Mouse (Mus musculus) liver, postnatal 0 days (tissue): ENCODE data around the gene Trim60. TPM values are rescaled to one million over a fixed set of nuclear protein-coding genes. Genes with fewer than 3 reads are reported as not detected.

Experiments
- ATAC-seq: fragments of 200-750 bp; cut with Nextera tagmentation; 2 replicates; pipeline ENCODE4 v1.8.0; 2017; ENCODE audit warnings: mild to moderate bottlenecking, moderate library complexity
- DNase-seq: peaks from one replicate; pipeline ENCODE4 v3.0.0-alpha.2; 2016
- H3K27ac ChIP-seq: fragments of 300-500 bp; sonication (generic); 2 replicates; pipeline ENCODE4 v1.5.1; 2014; ENCODE audit warnings: antibody characterized with exemption, moderate library complexity, mild to moderate bottlenecking, low read depth
- H3K27me3 ChIP-seq: fragments of 300-500 bp; sonication (generic); 2 replicates; pipeline ENCODE4 v1.6.1; 2014; ENCODE audit warnings: low read length, control low read depth, mixed read lengths; ENCODE audit not compliant: insufficient read depth
- H3K36me3 ChIP-seq: fragments of 300-500 bp; sonication (generic); replicated peaks from 2 replicates; pipeline ENCODE4 v1.6.1; 2014; ENCODE audit warnings: mild to moderate bottlenecking, control low read depth, low read length, moderate library complexity, mixed read lengths; ENCODE audit not compliant: insufficient read depth
- H3K4me1 ChIP-seq: fragments of 300-500 bp; sonication (generic); 2 replicates; pipeline ENCODE4 v1.6.1; 2014; ENCODE audit warnings: antibody characterized with exemption, mild to moderate bottlenecking, control low read depth; ENCODE audit not compliant: insufficient read depth
- H3K4me2 ChIP-seq: fragments of 300-500 bp; sonication (generic); 2 replicates; pipeline ENCODE4 v1.6.1; 2014; ENCODE audit warnings: low read depth, mild to moderate bottlenecking, low read length, moderate library complexity, mixed read lengths
- H3K4me3 ChIP-seq: fragments of 300-500 bp; sonication (generic); 2 replicates; pipeline ENCODE4 v1.5.1; 2014; ENCODE audit warnings: low read depth, low read length
- H3K9ac ChIP-seq: fragments of 300-500 bp; sonication (generic); replicated peaks from 2 replicates; pipeline ENCODE4 v1.6.1; 2014; ENCODE audit warnings: mild to moderate bottlenecking, moderate library complexity
- H3K9me3 ChIP-seq: fragments of 300-500 bp; sonication (generic); 2 replicates; pipeline ENCODE4 v1.6.1; 2016; ENCODE audit warnings: mild to moderate bottlenecking, control low read depth, low read length, mixed read lengths
- CTCF ChIP-seq: sonication (generic); IDR thresholded peaks from 2 replicates; pipeline ENCODE4 v1.5.1; 2016; ENCODE audit warnings: antibody characterized with exemption, low read depth
- EP300 ChIP-seq: IDR thresholded peaks from 2 replicates; pipeline ENCODE4 v1.6.1; 2016; ENCODE audit warnings: antibody characterized with exemption, low read depth, mild to moderate bottlenecking
- WGBS: fragments of 180-500 bp; shearing (Covaris S2); extraction: QIAGEN DNeasy Blood & Tissue Kit; methylation state at CpG from one replicate; pipeline ENCODE4 v1.1.7; 2014; ENCODE audit not compliant: insufficient replicate concordance; 5-methylcytosine and 5-hydroxymethylcytosine counted together
- polyA plus RNA-seq: library from polyadenylated mRNA; unstranded; fragments of >200 nt; fragmentation: Nextera tagmentation; extraction: Ambion mirVana; gene quantifications from 2 replicates; pipeline ENCODE4 v1.2.1, GENCODE M21; 2015

Trim60 gene
- polyA plus RNA-seq, 1 experiment from 2014 or later = not detected

GRCm38 (mm10) chr8:65056722-65057121, 38.3 kb upstream of the Trim60 start:
- H3K9ac ChIP-seq = no peak overlapping the region
- H3K4me1 ChIP-seq = no peaks in the 10 kb centered on the region
- no peak overlapping the region for H3K4me3 ChIP-seq
- no peak for ATAC-seq
- no peaks in the 10 kb centered on the region for H3K36me3 ChIP-seq
- no peaks in the 10 kb centered on the region for H3K27me3 ChIP-seq
- H3K27ac ChIP-seq = no peak overlapping the region
- no peaks in the 10 kb centered on the region for H3K9me3 ChIP-seq
- DNase-seq = no peak
- WGBS = 80% methylated on average over 4 of the region's 4 CpGs
- TF ChIP-seq EP300 (no peak), CTCF (no peak)
- H3K4me2 ChIP-seq = no peak overlapping the region

DNA sequence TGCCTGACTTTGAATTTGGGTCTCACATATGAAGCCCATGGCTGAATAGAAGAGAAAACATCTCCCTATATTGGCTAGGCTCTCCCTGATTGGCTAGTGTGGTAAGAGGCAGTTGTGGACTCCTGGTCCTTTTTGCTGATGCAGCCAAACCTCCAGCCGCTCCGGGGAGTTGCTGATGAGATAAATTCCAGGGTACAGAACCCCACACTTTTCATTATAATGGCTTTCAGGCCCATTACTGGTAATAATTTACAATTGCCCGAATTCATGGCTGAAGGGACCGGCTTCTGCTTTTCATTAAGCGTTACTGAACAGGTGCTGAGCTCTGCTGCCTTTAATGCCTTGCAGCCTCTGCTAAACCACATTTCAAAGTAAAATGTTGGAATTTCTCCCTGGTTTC, 35.6 kb upstream of the Trim60 start:
- no peak for ATAC-seq
- H3K4me1 ChIP-seq = no peaks in the 10 kb centered on the region
- no peak overlapping the region for H3K4me2 ChIP-seq
- H3K36me3 ChIP-seq = no peaks in the 10 kb centered on the region
- no peak overlapping the region for H3K9ac ChIP-seq
- DNase-seq = no peak
- no peaks in the 10 kb centered on the region for H3K27me3 ChIP-seq
- H3K9me3 ChIP-seq = no peaks in the 10 kb centered on the region
- TF ChIP-seq CTCF = no peak
- no peak for TF ChIP-seq EP300
- WGBS = 67% methylated on average over 5 of the region's 5 CpGs
- no peak overlapping the region for H3K27ac ChIP-seq
- H3K4me3 ChIP-seq = no peak overlapping the region

- no peak overlapping the region for H3K4me3 ChIP-seq
- H3K36me3 ChIP-seq = no peaks in the 10 kb centered on the region
- no peak overlapping the region for H3K27ac ChIP-seq
- H3K4me2 ChIP-seq = no peak overlapping the region
- no peaks in the 10 kb centered on the region for H3K9me3 ChIP-seq
- H3K27me3 ChIP-seq = no peaks in the 10 kb centered on the region
- no peak for DNase-seq
- H3K4me1 ChIP-seq = no peaks in the 10 kb centered on the region
- no peak overlapping the region for H3K9ac ChIP-seq
- WGBS = 73% methylated on average over 3 of the region's 3 CpGs
- ATAC-seq = no peak
- TF ChIP-seq EP300 (no peak), CTCF (no peak)
Observed at GRCm38 (mm10) chr8:65053554-65053953, 35.2 kb upstream of the Trim60 start.

GRCm38 (mm10) chr8:65047801-65048200, 29.4 kb upstream of the Trim60 start:
- H3K36me3 ChIP-seq = no peaks in the 10 kb centered on the region
- no peak for TF ChIP-seq EP300
- TF ChIP-seq CTCF = no peak
- H3K9ac ChIP-seq = no peak overlapping the region
- H3K9me3 ChIP-seq = no peaks in the 10 kb centered on the region
- H3K27ac ChIP-seq = no peak overlapping the region
- H3K4me1 ChIP-seq = no peaks in the 10 kb centered on the region
- H3K4me3 ChIP-seq = no peak overlapping the region
- H3K27me3 ChIP-seq = no peaks in the 10 kb centered on the region
- no peak overlapping the region for H3K4me2 ChIP-seq
- 83% methylated on average over 4 of the region's 4 CpGs for WGBS
- DNase-seq (no peak), ATAC-seq (no peak)

DNA sequence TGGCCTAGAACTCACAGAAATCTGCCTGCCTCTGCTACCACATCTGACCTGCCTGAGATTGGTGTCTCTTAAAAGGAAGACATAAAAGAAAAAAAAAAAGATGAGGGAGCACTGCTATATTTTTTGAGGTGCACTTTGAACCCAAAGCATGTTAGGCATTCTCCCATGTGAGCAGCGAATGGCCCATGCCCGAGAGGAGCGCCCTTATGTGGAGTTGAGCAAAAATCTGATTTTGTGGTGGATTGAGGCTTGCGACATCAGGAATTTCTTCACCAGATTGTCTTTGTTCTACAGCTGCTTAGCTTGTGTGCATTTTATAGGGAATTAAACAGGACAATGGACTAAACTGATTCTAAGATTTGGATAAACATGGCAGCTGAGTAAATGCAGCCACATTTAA, 28.8 kb upstream of the Trim60 start:
- TF ChIP-seq EP300 = no peak
- no peak for TF ChIP-seq CTCF
- H3K4me1 ChIP-seq = no peaks in the 10 kb centered on the region
- H3K27me3 ChIP-seq = no peaks in the 10 kb centered on the region
- no peaks in the 10 kb centered on the region for H3K9me3 ChIP-seq
- H3K36me3 ChIP-seq = no peaks in the 10 kb centered on the region
- no peak overlapping the region for H3K4me2 ChIP-seq
- H3K27ac ChIP-seq = no peak overlapping the region
- DNase-seq (no peak), ATAC-seq (peak; percentile 53; the same call in 1 of the 2 replicates)
- H3K9ac ChIP-seq = no peak overlapping the region
- no peak overlapping the region for H3K4me3 ChIP-seq
- 74% methylated on average over 4 of the region's 4 CpGs for WGBS

- no peak overlapping the region for H3K9ac ChIP-seq
- DNase-seq (peak; percentile 15), ATAC-seq (peak; percentile 81)
- 34% methylated on average over 5 of the region's 5 CpGs for WGBS
- no peak overlapping the region for H3K27ac ChIP-seq
- H3K27me3 ChIP-seq = no peaks in the 10 kb centered on the region
- no peaks in the 10 kb centered on the region for H3K4me1 ChIP-seq
- no peak overlapping the region for H3K4me3 ChIP-seq
- TF ChIP-seq EP300 = no peak
- TF ChIP-seq CTCF = no peak
- H3K9me3 ChIP-seq = no peaks in the 10 kb centered on the region
- no peaks in the 10 kb centered on the region for H3K36me3 ChIP-seq
- H3K4me2 ChIP-seq = peak overlapping the region; percentile 52
Observed at GRCm38 (mm10) chr8:65046565-65046964, 28.2 kb upstream of the Trim60 start.

- H3K27ac ChIP-seq = no peak within 1 kb of the TSS
Observed at GRCm38 (mm10) chr8:65037117-65037533, 18.7 kb upstream of the Trim60 start, which contains the start of gene Apela. Apela (minus strand) TSS chr8:65037336.

More at GRCm38 (mm10) chr8:65037117-65037533, 18.7 kb upstream of the Trim60 start, which contains the start of gene Apela:
- H3K4me3 ChIP-seq = peak within 1 kb of the TSS; percentile 6; the same call in 1 of the 2 replicates
- peak; percentile 48 for DNase-seq
- peak; percentile 68; the same call in 1 of the 2 replicates for ATAC-seq
- no peaks in the 10 kb centered on the region for H3K4me1 ChIP-seq
- H3K36me3 ChIP-seq = no peaks in the 10 kb centered on the region
- WGBS = 1% methylated on average over 8 of the region's 8 CpGs
- H3K4me2 ChIP-seq = peak within 1 kb of the TSS; percentile 63
- no peaks in the 10 kb centered on the region for H3K9me3 ChIP-seq
- H3K27me3 ChIP-seq = no peaks in the 10 kb centered on the region
- H3K9ac ChIP-seq = no peak within 1 kb of the TSS
- TF ChIP-seq EP300 (no peak), CTCF (no peak)
